Mouse (Mus musculus): ENCODE results near the gene 0610040J01Rik.

- no peak for TF ChIP-seq CTCF (IDR thresholded peaks at IDR 0.05; ENCODE audit: low read depth)
- TF ChIP-seq EP300 (optimal IDR thresholded peaks at IDR 0.05): no peak
Observed at GRCm38 (mm10) chr5:63910171-63910960, 98.2 kb downstream of the 0610040J01Rik start.
